8 mouse cellular contexts compared by ENCODE assay signal in the genomic region with DNA sequence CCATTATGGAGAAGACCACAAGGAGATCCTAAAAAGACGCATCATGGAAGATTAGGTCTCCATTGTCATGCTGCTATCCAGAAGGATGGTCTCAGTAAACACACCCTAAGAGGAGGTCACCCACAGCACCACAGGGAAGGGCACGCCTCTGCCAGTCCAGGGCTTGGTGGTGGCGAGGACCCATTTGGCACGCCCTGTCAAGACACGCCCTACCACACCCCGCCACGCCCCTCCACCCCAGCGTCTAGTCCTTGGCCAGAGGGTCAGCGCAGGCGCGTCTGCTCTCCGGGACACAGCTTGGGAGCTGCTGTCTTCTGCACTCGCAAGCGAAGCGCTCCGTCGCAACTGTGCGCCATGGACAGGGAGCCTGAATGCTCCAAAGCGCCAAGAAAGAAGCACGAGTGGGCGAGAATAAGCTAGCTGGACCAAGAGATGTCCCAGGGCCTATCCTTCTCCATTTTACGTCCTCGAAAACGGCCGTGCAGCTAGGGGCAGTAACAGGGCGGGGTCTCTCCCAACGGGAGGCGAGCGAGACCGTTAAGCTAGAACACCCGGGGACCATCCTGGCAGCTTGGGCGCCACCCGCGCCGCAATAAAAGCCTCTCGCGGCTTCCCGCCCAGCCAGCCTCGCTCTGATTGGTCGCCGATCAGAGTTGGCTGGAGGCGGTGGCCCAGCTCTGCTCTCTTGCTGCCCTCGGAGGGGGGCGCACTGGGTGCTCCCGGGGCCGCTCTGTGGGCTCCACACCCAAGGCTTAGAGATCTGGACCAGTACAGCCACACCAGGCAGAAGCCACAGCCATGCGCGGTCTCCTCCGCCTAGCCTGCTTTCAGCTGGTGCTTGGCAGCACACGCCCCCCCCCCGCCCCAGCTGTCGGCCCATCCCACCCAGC. TPM values are rescaled to one million over a fixed set of nuclear protein-coding genes. Genes with fewer than 3 reads are reported as not detected.
DNase-seq lines count a peak whose midpoint lies in the region; ATAC-seq lines count a peak whose summit lies in the region.

No protein-coding gene starts in this region.

- peak overlapping the region; percentile 68 for H3K4me3 ChIP-seq in forebrain, embryonic 11.5 days (ENCODE audit: low read depth, low read length)
- H3K4me3 ChIP-seq in heart, embryonic 16.5 days (ENCODE audit: low read length), result peak overlapping the region; percentile 81
- H3K4me3 ChIP-seq in liver, embryonic 15.5 days (replicated peaks), result peak overlapping the region; percentile 53

- H3K9ac ChIP-seq in forebrain, embryonic 11.5 days (ENCODE audit: low read length), result peak overlapping the region; percentile 78
- peak overlapping the region; percentile 84 for H3K9ac ChIP-seq in heart, embryonic 16.5 days (ENCODE audit: low read length)
- H3K9ac ChIP-seq in liver, embryonic 15.5 days, result no peak overlapping the region

- H3K36me3 ChIP-seq in forebrain, embryonic 11.5 days (ENCODE audit: control insufficient read depth, insufficient read depth, low read length), result no peaks in the 10 kb centered on the region
- H3K36me3 ChIP-seq in heart, embryonic 16.5 days (ENCODE audit: control insufficient read depth, insufficient read depth), result no peaks in the 10 kb centered on the region
- no peaks in the 10 kb centered on the region for H3K36me3 ChIP-seq in liver, embryonic 15.5 days (replicated peaks)

- H3K27me3 ChIP-seq in forebrain, embryonic 11.5 days (ENCODE audit: control insufficient read depth, insufficient read depth, low read length), result no peaks in the 10 kb centered on the region
- H3K27me3 ChIP-seq in heart, embryonic 16.5 days (ENCODE audit: control insufficient read depth, insufficient read depth, low read length), result no peaks in the 10 kb centered on the region
- peaks cover 54% of the 10 kb centered on the region for H3K27me3 ChIP-seq in liver, embryonic 15.5 days

- no peaks in the 10 kb centered on the region for H3K9me3 ChIP-seq in forebrain, embryonic 11.5 days (ENCODE audit: control insufficient read depth, low read length)
- H3K9me3 ChIP-seq in heart, embryonic 16.5 days (replicated peaks; ENCODE audit: control insufficient read depth, low read length), result no peaks in the 10 kb centered on the region
- H3K9me3 ChIP-seq in liver, embryonic 15.5 days (replicated peaks), result no peaks in the 10 kb centered on the region

- H3K27ac ChIP-seq in forebrain, embryonic 11.5 days (ENCODE audit: low read depth, low read length), result peak overlapping the region; percentile 4; the same call in 1 of the 2 replicates
- H3K27ac ChIP-seq in heart, embryonic 16.5 days (ENCODE audit: low read length), result peak overlapping the region; percentile 82
- no peak overlapping the region for H3K27ac ChIP-seq in liver, embryonic 15.5 days (replicated peaks)

- WGBS in forebrain, embryonic 11.5 days, result under 1% methylated on average over 50 of the region's 52 CpGs
- WGBS in heart, embryonic 16.5 days, result 1% methylated on average over 52 of the region's 52 CpGs
- WGBS in liver, embryonic 15.5 days (ENCODE audit: insufficient replicate concordance), result under 1% methylated on average over 52 of the region's 52 CpGs

- H3K4me2 ChIP-seq in forebrain, embryonic 11.5 days (ENCODE audit: low read depth, low read length, severe bottlenecking), result peak overlapping the region; percentile 94
- peak overlapping the region; percentile 83 for H3K4me2 ChIP-seq in heart, embryonic 16.5 days (ENCODE audit: low read depth, low read length)
- H3K4me2 ChIP-seq in liver, embryonic 15.5 days, result peak overlapping the region; percentile 61

- DNase-seq in 3T3-L1 (ENCODE audit: low read depth, low spot score), result peak; percentile 73
- peak; percentile 92 for DNase-seq in brain, adult 2 months (ENCODE audit: low read depth, low spot score)
- peak; percentile 87 for DNase-seq in forebrain, embryonic 11.5 days (ENCODE audit: low spot score)
- DNase-seq in kidney, postnatal 36 days, result peak; percentile 51 to 73
- DNase-seq in ovary, adult 18-20 months (ENCODE audit: low spot score), result peak; percentile 61
- DNase-seq in thymus, postnatal 4 days, result peak; percentile 71

- ATAC-seq in forebrain, embryonic 11.5 days (replicated peaks; ENCODE audit: low FRiP score), result peak; percentile 77
- ATAC-seq in heart, embryonic 16.5 days (replicated peaks; ENCODE audit: extremely low read depth, insufficient read depth, low FRiP score), result peak; percentile 81
- ATAC-seq in liver, embryonic 15.5 days (ENCODE audit: insufficient read depth), result peak; percentile 54; the same call in 1 of the 2 replicates

- H3K4me1 ChIP-seq in forebrain, embryonic 11.5 days (replicated peaks; ENCODE audit: control insufficient read depth, insufficient read depth, low read length), result no peaks in the 10 kb centered on the region
- H3K4me1 ChIP-seq in heart, embryonic 16.5 days (ENCODE audit: control insufficient read depth, insufficient read depth, low read length), result peaks cover 34% of the 10 kb centered on the region
- H3K4me1 ChIP-seq in liver, embryonic 15.5 days (replicated peaks), result peaks cover 10% of the 10 kb centered on the region; the same call in 1 of the 2 replicates

RNA-seq across cellular contexts. Expression of gene Ncam1, which starts 1.9 kb away (rescaled TPM):
- 69.6 and 78.0 TPM in 2 replicates for polyA plus RNA-seq in forebrain, embryonic 11.5 days (2014; fragmentation: Nextera tagmentation; extraction: Ambion mirVana)
- 148 and 153 TPM in 2 replicates for polyA plus RNA-seq in heart, embryonic 16.5 days (2015; fragmentation: Nextera tagmentation; extraction: Ambion mirVana)
- polyA plus RNA-seq in liver, embryonic 15.5 days (2015; fragmentation: Nextera tagmentation; extraction: Ambion mirVana), result 4.1 and 5.6 TPM in 2 replicates

Comparison
In these comparisons a context has a peak if more than half of its experiments do, and no peak if none do; other contexts are left out.
1. RNA of gene Ncam1, which starts 1.9 kb away (polyA plus RNA-seq): 148 to 153 TPM in heart, embryonic 16.5 days and 69.6 to 78.0 TPM in forebrain, embryonic 11.5 days; 4.1 to 5.6 TPM in liver, embryonic 15.5 days; every median in the first group is over 10 times any median in the second.
2. Peak in every context shown above with its lines, with median percentiles within 50 percentile points of each other: DNase-seq, ATAC-seq, H3K4me2 ChIP-seq and H3K4me3 ChIP-seq.